Mouse (Mus musculus) cerebellum, adult 11 months (tissue): ENCODE results near the gene Aph1b.
"Not testable (repeated sequence)": the region's sequence is repeated elsewhere in the genome, so short reads cannot be mapped to it uniquely, and the experiment has no call there.

Experiments
- DNase-seq: peaks from one replicate; pipeline ENCODE4 v3.0.0; 2022

Gene Aph1b

DNA sequence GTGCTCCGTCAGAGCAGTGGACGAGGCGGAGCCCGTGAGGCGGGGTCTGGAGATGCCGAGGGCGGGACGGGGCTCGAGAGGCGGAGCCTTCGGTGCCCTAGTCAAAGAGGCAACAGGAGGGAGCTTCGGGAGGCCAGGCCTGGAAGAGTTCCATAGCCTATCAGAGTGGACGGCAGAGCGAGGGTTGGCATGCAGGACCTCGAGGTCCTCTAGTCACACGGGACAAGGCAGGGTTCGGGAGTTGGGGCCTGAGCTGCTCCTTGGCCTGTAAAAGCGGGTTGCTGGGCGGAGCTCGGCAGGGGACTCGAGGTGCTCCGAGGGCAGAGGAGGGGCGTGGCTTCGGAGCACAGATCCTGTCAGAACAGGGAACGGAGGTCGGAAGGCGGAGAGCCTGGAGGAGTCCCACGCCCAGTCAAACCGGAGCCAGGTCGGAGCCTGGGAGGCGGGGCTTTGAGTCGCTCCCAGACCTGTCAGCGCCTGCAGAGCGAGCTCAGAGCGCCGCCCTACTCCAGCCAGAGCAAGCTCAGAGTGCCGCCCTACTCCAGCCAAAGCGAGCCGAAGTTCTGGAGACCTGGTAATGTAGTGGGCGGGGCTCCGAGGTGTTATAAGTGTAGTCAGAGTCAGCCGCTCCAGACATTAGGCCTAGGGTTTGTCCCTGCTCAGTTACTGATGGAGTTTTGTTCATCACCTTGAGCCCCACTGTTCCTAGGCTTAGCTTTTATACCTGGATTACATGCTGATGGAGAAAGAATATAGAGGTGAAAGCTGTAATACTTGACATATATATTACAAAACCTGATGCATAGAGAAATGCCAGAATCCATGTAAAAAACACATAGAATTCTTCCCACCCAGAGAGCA lies at the start of gene Aph1b:
Gene Aph1b (minus strand): TSS at position 27 of the 861 bp plus-strand sequence.
- peak; percentile 98 for DNase-seq

DNA sequence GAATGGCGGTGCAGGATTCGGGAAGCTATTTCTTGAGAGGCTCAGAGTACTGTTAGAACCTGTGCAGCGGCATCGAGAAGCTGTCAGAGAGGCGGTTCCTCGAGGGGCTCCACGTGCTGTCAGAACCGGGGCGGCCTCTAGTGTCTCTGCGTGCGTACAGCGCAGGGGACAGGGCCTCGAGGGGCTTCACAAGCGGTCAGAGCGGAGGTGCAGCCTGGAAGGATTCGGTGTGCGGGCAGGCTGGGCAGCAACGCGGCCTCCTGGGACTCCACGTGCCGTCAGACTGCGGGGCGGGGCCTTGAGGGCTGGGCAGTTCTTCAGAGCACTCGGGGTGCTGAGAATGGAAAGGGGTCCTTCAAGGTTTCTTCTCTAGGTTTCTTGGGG lies 39.8 kb upstream of the Aph1b start:
- DNase-seq: no peak

DNA sequence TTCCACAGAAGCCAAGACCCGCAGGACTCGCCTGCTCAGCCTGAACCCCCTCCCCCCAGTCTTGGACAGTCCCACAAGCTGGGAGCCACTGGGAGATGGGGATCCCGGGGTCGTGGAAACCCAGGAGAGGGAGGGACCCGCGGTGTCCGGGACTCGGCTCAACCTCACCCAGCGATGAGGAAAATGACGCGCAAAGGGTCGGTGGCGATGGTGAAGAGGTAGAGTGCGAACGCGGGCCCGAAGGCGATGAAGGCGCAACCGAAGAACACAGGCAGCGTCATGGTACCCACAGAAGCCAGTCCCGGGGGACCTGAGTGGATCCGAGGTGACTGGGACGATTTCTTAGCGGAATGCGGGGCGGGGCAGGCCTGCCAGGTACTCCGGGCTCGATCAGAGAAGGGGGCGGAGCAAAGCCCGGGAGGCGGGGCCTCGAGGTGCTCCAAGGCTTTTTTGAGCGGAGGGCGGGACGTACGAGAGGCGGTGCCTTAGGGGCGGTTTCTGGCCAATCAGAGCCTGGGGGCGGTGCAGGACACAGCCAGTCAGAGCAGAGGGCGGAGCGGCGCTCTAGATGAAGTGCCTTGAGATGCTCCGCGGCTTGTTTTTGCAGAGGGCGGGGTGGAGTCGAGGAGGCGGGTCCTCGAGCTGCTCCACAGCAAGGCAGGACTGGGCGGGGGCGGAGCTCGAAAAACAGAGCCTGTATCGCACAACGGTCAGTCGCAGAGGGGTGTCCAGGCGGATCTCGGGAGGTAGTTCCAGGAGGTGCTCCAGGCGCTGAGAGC lies 39.2 kb upstream of the Aph1b start, which contains the start of gene Aph1c:
Gene Aph1c (minus strand): TSS at position 409 of the 779 bp plus-strand sequence.
- DNase-seq: peak; percentile 99

DNA sequence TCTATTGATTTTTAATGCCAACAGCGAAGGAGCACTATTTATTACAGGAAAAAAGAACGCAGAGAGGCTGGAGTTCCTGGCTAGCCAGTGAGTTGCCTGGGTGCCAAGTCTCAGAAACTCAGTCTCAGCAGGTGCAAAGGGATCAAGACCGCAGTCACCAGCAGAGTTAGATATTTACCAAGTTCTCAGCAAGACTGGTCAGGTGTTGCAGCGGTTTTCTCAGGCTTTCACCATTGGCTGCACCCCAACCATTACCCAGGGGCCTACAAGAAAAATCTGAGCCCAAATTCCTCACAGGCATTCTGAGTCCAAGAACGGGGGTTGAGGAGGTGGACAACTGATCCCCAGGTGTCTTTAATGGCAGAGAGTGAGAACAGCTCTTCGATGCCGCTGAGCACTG lies 38.6 kb upstream of the Aph1b start:
- peak; percentile 23 for DNase-seq

DNA sequence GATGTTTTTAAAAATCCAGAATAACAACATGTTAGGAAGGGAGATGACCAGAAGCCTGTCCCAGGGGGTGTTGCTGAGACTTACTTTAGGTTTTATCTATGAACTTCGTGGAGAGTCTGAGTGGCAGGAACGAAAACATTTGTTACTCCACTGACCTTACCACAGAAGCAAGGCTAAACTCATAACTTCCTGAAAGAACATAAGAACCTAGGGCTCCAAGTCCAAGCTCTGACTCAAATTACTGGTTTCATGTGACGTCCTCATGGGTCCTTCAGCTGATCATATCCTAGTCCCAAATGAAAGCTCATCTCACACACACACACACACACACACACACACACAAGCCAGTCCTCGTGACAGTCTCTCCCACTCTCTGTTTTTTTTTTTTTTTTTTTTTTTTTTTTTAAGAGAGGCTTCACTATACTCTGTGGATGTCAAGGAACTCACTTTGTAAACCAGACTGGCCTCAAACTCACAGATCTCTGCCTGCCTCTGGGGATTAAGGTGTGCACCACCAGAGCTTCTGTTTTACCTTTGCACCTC lies 37.1 kb upstream of the Aph1b start:
- no peak for DNase-seq

DNA sequence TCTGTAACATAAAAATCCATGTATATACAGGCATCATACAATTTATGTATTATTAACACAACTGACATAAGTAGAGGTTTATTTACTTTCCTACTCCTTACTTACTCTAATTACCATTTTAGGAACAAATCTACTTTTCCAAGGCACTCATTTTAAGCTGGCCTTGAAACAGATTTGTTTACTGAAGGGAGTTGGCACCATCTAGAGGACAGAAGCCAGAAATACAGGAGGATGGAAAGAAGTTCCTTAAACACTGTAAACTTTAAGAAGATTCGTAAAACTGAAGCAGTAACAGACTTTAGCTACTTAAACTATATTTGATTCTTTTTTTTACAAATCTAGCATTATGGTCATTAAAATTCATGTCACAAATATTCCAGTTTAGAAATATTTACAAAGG lies 30.7 kb upstream of the Aph1b start:
- no peak for DNase-seq

DNA sequence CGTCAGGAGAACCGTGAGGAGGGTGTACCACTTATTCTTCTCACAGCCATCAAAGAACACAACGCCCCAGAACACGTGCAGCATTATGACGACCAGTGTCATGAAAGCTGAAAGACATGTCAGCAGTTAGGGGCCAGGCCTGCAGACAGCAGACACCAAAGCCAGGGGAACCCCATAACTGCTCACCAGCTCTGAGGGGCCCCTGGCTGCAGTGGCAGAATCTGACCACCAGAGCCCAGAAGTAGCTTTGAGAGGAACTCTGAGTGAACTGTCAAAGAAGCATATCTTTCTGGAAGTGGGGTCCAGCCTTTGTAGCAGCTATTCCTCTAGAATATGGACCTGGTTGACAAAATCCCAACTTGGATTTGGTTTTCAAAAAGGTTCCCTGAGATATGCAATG lies 27.0 kb upstream of the Aph1b start:
- DNase-seq: not testable (repeated sequence)

DNA sequence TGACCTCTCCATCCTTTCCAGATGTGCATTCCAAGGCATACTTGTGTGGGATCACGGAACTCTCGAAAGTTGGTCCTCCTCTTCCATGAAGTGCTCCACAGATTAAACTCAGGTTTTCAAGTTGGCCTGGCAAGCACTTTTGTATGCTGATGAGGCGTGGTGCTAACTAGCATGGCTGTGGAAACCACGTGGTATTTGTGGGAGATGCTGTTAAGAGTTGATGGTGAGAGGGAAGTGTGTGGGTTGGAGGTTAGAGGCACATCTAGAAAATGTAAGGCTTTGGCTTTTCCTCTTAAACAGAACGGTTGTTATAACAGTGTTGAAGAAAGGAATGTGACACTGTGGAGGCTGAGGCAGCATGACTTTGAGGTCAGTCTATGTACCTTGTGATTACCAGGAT lies 25.7 kb upstream of the Aph1b start:
- no peak for DNase-seq

DNA sequence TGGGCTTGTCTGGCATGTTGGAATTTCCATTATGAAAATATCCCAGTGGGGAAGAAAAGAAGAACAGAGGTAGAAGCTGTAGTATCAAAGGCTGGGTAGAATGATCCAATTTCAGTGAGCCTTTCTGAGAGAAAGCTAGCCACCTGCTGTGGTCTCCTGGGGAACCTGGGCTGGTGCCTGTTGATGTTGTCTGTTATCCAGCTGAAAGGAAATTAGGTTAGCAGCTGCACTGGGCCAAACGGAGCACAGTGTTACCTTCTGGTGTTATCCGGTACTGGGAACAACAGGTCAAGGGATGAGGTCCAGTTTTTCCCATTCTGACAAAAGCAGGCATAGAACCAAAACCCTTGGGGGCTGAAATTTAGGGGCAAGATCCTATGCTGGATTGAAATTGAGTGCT lies 18.1 kb upstream of the Aph1b start:
- no peak for DNase-seq

DNA sequence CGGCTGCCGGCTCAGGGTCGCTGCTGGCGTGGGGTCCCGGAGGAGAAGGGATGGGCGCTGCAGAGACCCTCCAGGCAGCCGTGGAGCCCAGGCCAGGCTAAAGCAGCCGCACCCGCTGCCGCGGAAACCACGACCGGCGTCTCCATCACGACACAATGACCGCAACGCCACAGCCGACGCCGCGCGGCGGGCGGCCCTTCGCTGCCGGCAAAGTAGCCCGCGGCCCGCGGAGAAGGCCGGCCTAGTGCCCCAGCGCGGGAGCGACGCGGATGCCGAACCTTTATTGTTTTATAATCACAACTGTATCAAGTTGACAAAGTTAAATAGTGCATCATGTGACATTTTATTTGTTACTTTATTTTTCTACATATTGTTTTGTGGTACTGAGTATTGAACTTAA lies 10.7 kb upstream of the Aph1b start:
- DNase-seq: not testable (repeated sequence)

DNA sequence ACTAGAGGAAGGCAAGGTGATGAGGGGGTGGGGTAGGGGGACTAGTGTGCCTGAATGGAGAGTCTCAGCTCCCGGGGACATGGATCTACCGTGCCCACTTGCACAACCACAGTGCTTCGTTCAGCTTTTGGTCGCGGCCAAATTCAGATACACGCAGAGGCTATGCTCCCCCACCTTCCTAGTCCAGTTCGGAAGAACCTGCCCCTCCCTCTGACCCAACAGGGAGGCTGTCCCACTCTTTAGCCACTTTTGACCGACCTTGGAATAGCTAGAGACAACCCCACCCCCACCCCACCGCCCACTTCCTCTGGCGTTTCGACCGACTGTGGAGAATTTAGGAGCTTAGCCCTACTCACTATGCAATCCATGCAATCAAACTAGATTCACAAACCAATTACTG lies 6.7 kb upstream of the Aph1b start:
- DNase-seq: no peak

DNA sequence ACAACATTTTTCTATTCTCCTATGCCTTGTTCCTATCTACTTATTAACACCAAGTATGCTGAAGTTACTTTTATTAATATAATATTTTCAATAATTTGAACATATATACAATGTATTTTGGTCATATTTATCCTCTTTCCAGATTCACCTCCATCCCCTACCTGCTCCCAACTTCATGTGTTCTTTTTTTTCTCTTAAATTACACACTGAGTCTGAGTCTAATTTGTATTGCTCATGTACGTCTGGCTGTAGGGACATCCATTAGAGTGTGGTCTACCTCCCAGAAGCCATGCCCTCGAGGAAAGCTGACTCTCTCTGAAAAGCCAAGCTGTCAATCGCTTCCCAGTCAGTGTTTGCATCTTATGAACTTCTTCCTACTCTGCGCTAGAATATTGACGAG lies 1.4 kb upstream of the Aph1b start, which contains the start of gene Gm10647:
Gene Gm10647 (plus strand): TSS at position 301 of the 400 bp plus-strand sequence.
- no peak for DNase-seq

DNA sequence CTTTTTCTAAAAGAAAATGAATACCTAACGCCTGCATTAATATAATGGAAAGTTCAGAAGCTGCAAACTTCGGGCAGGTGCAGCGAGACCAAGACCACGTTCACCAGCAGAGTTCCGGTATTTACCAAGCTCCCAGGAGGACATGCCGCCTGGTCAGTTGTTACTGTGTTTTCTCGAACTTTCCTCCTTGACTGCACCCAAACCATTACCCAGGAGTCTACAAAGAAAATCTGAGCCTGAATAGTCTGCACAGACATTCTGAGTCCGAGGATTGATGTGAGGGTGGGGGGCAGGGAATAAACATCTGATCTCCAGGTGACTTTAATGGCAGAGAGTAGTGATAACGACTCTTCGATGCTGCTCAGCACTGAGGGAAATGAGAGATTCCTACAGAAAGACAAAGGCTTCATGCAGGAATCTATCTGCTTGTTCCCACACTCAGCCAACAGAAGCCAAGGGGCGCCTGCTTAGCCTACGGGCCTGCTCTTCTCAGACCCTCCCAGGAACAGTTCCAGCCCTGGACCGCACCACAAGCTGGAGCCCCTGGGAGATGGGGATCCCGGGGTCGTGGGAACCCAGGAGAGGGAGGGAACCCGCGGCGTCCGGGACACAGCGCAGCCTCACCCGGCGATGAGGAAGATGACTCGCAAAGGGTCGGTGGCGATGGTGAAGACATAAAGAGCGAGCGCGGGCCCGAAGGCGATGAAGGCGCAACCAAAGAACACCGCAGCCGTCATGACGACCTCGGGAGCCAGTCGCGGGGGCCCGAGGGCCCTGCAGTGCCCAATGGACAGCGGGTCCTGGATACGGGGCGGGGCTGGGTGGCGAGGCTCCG lies 444 bp downstream of the Aph1b start:
- no peak for DNase-seq

DNA sequence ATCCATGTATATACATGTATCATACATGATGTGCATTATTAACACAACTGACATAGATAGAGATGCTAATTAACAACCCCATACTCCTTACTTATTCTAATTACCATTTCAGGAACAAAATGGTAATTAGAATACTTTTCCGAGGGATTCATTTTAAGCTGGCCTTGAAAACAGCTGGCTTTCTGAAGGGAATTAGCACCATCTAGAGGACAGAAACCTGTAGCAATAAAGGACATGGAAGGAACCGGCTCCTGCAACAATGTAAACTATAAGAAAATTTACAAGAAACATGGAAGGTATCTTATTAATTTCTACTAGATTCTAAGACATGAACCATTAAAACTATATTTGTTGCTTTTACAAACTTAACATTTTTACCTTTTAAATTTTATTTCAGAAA lies 7.5 kb downstream of the Aph1b start:
- no peak for DNase-seq

DNA sequence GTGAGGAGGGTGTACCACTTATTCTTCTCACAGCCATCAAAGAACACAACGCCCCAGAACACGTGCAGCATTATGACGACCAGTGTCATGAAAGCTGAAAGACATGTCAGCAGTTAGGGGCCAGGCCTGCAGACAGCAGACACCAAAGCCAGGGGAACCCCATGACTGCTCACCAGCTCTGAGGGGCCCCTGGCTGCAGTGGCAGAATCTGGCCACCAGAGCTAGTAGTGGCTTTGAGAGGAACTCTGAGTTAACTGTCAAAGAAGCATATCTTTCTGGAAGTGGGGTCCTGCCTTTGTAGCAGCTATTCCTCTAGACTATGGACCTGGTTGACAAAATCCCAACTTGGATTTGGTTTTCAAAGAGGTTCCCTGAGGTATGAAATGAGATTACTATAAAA lies 10.7 kb downstream of the Aph1b start:
- not testable (repeated sequence) for DNase-seq

DNA sequence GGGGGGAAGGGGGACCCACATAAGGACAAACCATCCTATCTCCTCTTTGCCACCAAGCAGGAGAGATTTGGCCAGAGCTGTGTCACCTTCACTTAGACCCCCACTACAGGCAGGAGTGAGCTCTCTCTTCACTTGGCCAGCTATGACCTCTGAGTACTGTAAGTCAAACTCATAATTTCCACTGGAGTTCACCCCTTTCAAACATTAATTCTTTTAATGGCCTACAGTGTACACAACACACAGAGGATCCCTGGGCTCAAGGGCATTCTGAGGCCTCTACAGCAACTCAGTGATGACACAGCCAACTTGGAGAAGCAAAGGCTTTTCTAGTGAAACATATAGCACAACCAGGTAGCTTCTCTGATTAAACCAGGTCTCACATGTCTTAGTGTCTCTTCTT lies 24.6 kb downstream of the Aph1b start:
- no peak for DNase-seq

DNA sequence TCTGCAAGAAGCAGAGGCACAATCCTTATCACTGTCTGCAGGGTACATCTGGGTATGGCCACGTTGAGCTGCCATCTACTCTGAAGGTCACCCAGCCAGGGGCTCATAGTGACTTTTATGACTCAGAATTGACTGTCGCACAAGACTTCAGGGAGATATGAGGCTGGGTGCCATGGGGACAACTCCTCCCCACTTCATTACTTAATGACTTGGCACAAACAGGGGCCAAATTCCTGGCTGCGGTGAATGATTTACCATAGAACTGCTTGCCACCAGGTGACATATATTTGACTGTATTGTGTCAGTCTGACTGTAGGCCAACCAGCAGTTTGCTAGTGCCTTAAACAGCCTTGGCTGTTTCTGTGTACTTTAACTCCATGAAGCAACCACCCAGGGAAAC lies 26.0 kb downstream of the Aph1b start:
- DNase-seq: no peak

DNA sequence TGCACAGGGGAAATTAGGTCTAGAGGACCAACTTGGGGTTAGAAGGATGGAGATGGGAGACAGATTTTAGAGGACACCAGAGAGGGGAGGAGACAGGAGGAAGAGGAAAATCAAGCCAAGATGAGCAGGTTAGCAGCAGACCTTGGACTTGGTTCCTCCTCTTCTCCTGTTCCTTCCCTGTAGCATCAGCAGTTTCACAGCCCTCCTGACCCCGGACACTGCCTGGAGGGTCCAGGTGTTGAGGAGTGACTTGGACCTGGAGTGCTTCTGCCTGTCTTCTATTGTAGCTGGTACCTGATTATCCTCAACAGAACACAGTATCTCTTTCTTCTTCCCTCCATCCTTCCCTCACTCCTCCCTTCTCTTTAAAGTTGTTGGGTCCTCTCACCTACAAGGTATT lies 26.6 kb downstream of the Aph1b start:
- DNase-seq: no peak

DNA sequence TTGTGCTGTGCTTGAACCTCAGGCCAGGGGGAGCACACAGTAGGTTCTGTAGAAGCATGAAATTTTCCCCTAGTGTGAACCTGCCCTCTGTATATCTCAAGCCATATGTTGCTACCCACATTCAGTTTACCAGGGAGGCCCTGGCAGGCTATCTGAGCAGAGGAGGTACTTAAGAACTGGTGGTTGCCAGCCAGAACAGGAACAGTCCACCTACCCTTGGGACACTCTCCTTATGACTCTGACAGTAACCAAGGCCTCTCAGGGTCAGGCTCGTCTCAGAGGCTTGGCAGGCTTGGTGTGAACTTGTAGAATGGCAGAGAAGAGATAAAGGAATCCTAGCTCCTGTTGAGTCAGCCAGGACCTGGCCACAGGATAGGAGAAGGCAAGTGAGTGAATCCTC lies 34.3 kb downstream of the Aph1b start:
- DNase-seq: no peak

DNA sequence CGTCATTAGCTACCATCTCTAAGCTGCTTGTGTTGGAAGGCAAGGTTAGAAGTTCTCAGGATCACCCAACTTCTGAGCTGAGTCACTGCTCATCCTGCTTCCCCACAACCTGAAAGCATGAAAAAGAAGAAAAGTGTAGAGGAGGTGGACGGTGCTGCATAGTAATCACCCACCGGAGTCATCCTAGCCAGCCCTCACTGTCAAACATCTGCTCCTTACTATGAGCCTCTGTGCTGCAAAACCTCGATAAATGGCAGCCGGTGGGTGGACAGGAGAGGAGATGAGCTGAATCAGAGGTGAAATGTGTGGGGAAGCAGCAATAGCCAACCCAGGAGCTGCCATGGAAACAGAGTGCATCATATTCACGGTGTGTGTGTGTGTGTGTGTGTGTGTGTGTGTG lies 42.4 kb downstream of the Aph1b start:
- no peak for DNase-seq

DNA sequence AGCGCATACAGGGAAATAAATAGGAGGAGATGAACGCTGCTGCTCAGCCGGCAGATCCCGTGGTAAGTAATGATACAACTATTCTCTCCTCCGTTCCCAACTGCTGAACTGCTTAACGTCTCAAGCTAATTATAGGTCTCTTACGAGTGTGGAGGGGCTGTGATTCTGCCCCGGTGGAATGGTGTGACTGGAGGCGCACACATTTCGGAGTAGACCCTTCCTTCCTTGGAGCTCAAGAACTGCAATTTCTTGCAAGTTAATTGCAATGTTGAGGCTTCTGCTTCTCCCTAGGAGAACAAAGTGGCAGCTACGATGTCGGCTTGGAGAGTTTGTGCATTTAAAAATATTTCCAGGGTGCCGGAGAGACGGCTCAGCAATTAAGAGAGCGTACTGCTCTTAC lies 46.9 kb downstream of the Aph1b start:
- no peak for DNase-seq

DNA sequence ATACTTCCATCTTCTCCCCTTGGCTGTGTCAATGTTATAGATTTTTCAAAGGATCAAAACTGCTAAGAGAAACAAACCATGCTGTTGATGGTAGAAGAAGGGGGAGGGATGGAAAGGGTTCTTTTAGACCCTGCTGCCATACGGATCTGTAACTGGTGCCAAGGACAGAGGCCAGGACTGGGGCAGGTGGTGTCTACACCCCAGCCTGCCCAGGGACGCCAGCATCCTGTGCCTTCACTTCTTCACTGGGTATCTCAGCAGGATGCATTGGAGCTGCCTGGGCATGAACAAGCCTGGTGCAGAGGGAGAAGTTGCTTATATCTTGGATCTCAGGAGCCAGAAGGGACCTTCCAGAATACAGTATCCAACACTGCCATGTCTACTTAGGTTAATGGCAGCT lies 50.8 kb downstream of the Aph1b start:
- peak; percentile 36 for DNase-seq

DNA sequence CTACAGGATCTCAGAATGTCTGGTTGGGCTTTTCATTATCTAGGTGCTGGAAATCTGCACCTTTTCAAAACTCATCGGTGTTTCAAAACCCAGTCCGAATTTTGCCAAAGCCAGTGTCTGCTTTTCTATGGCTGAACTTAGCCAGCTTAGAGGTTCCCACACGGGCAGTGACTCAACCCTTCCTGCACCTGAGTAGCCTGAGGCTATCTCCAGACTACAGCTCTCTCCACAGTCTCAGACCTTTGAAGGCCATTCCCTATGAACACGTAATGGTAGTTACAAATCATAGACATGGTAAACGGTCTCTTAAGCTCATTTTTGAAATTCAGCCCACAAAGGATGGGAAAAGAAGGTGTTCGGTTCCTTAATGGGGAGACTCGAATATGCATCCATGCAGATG lies 55.8 kb downstream of the Aph1b start:
- no peak for DNase-seq
